ENCODE assay signal across 27 mouse cellular contexts in genomic region chr4:86309178-86309577, GRCm38 (mm10).
DNase-seq lines count a peak whose midpoint lies in the region; ATAC-seq and TF ChIP-seq lines count a peak whose summit lies in the region.
"Had no signal": no experiment of that assay in that cellular context is flagged by ENCODE, and none has a peak within 500 bp of the region (broad histone marks: within the 10 kb centered on the region; RNA-seq: fewer than 3 reads in every experiment).

No protein-coding gene starts in this region.

- TF ChIP-seq CTCF in cerebellum, adult 2 months (IDR thresholded peaks at IDR 0.05; ENCODE audit: borderline replicate concordance, insufficient read depth, low read depth, low read length) = no peak

- DNase-seq in cerebellum, postnatal 4 days (ENCODE audit: low spot score in 2 of 2) = no peak
- peak; percentile 75 for DNase-seq in brain, adult 2 months (ENCODE audit: low read depth, low spot score)
- peak; percentile 24 to 79 for DNase-seq in cerebellum, adult 2 months
- DNase-seq in cerebellum, postnatal 14 days = peak; percentile 77 to 78
- no peak for DNase-seq in left cerebral cortex, postnatal 4 days
- no peak for DNase-seq in midbrain, embryonic 11.5 days (ENCODE audit: low spot score, missing footprints)
- DNase-seq: adrenal gland, adult 2 months; adrenal gland, postnatal 36 days; gastrocnemius, postnatal 25 days; heart, postnatal 36 days; kidney, postnatal 25 days; lung, adult 2 months; lung, postnatal 10 days; spleen, adult 18-20 months; thymus, postnatal 14 days had no signal

- ATAC-seq in cerebellum, adult (ENCODE audit: insufficient number of reproducible peaks, low FRiP score, low TSS enrichment) = peak; percentile 66
- no peak for ATAC-seq in inflammation-experienced regulatory T-cells, adult 6 months
- no peak for ATAC-seq in midbrain, embryonic 11.5 days (ENCODE audit: low FRiP score)
- ATAC-seq: activated CD4-positive, CD25-positive, alpha-beta regulatory T cell, adult 4 months; forebrain, embryonic 13.5 days; intestine, postnatal 0 days; midbrain, embryonic 16.5 days had no signal

- 14% methylated on average over 2 of the region's 2 CpGs for WGBS in cerebellum, adult 2 months
- 86% methylated on average over 2 of the region's 2 CpGs for whole genome bisulfite sequencing in midbrain, embryonic 11.5 days

- H3K9ac ChIP-seq in midbrain, embryonic 11.5 days (ENCODE audit: low read length) = no peak overlapping the region
- H3K9ac ChIP-seq: embryonic facial prominence, embryonic 13.5 days; forebrain, embryonic 13.5 days; hindbrain, embryonic 12.5 days; kidney, embryonic 15.5 days; liver, embryonic 14.5 days had no signal

- intact Hi-C loops in left cerebral cortex, postnatal 4 days (cut with DNase I) = no loop called here

- H3K4me3 ChIP-seq in cerebellum, adult 2 months (replicated peaks; ENCODE audit: insufficient read depth, low read depth, low read length) = no peak overlapping the region
- H3K4me3 ChIP-seq in midbrain, embryonic 11.5 days (ENCODE audit: low read depth, low read length) = no peak overlapping the region
- H3K4me3 ChIP-seq: embryonic facial prominence, embryonic 13.5 days; forebrain, embryonic 13.5 days; hindbrain, embryonic 12.5 days; kidney, embryonic 15.5 days; left cerebral cortex, adult 2 months had no signal

- peaks cover 18% of the 10 kb centered on the region for H3K4me1 ChIP-seq in cerebellum, adult 2 months (ENCODE audit: control insufficient read depth, insufficient read depth, low read length)
- no peaks in the 10 kb centered on the region for H3K4me1 ChIP-seq in midbrain, embryonic 11.5 days (ENCODE audit: control insufficient read depth, insufficient read depth, low read length)
- H3K4me1 ChIP-seq: forebrain, embryonic 13.5 days; hindbrain, embryonic 12.5 days; kidney, embryonic 15.5 days had no signal

- H3K27me3 ChIP-seq in cerebellum, adult 2 months (ENCODE audit: control insufficient read depth, insufficient read depth, low read length) = no peaks in the 10 kb centered on the region
- H3K27me3 ChIP-seq in midbrain, embryonic 11.5 days (ENCODE audit: control insufficient read depth, insufficient read depth, low read length) = no peaks in the 10 kb centered on the region
- H3K27me3 ChIP-seq: CH12.LX; embryonic facial prominence, embryonic 13.5 days; forebrain, embryonic 13.5 days; hindbrain, embryonic 12.5 days; kidney, embryonic 15.5 days had no signal

- no peak for TF ChIP-seq POLR2A in cerebellum, adult 2 months (IDR thresholded peaks at IDR 0.05; ENCODE audit: borderline replicate concordance, insufficient read depth, low read length)

- no peak overlapping the region for H3K27ac ChIP-seq in cerebellum, adult 2 months (ENCODE audit: insufficient read depth, low read length)
- no peak overlapping the region for H3K27ac ChIP-seq in midbrain, embryonic 11.5 days (ENCODE audit: low read depth, low read length)
- H3K27ac ChIP-seq: embryonic facial prominence, embryonic 13.5 days; forebrain, embryonic 13.5 days; hindbrain, embryonic 12.5 days; kidney, embryonic 15.5 days; left cerebral cortex, adult 2 months; liver, embryonic 14.5 days had no signal

- H3K36me3 ChIP-seq in midbrain, embryonic 11.5 days (ENCODE audit: control insufficient read depth, insufficient read depth, low read length) = no peaks in the 10 kb centered on the region
- H3K36me3 ChIP-seq: embryonic facial prominence, embryonic 13.5 days; hindbrain, embryonic 12.5 days; kidney, embryonic 15.5 days had no signal

- H3K4me2 ChIP-seq in midbrain, embryonic 11.5 days = no peak overlapping the region
- H3K4me2 ChIP-seq: embryonic facial prominence, embryonic 13.5 days; forebrain, embryonic 13.5 days; hindbrain, embryonic 12.5 days; kidney, embryonic 15.5 days had no signal

- no peaks in the 10 kb centered on the region for H3K9me3 ChIP-seq in midbrain, embryonic 11.5 days (ENCODE audit: control insufficient read depth, low read length)
- H3K9me3 ChIP-seq: embryonic facial prominence, embryonic 13.5 days; forebrain, embryonic 13.5 days; hindbrain, embryonic 12.5 days; kidney, embryonic 15.5 days had no signal

Comparison
In these comparisons a context has a peak if more than half of its experiments do, and no peak if none do; other contexts are left out.
1. DNase-seq: peak in brain, adult 2 months (single experiment), cerebellum, adult 2 months (2 of 2) and cerebellum, postnatal 14 days (2 of 2); none in cerebellum, postnatal 4 days (0 of 2), left cerebral cortex, postnatal 4 days (single experiment) and midbrain, embryonic 11.5 days (single experiment).